Mouse (Mus musculus) intestine, postnatal 0 days (tissue): ENCODE data around the gene Ndufs6. TPM values are rescaled to one million over a fixed set of nuclear protein-coding genes. Genes with fewer than 3 reads are reported as not detected.

Experiments
- ATAC-seq: fragments of 200-750 bp; cut with Nextera tagmentation; 2 replicates; pipeline ENCODE4 v1.8.0; 2017; ENCODE audit warnings: mild to moderate bottlenecking, moderate TSS enrichment, moderate library complexity
- H3K27ac ChIP-seq: fragments of 300-500 bp; sonication (generic); 2 replicates; pipeline ENCODE4 v1.5.1; 2014; ENCODE audit warnings: mild to moderate bottlenecking, low read depth, low read length, moderate library complexity
- H3K27me3 ChIP-seq: fragments of 300-500 bp; sonication (generic); replicated peaks from 2 replicates; pipeline ENCODE4 v1.6.1; 2014; ENCODE audit warnings: low read length, mixed read lengths; ENCODE audit not compliant: control insufficient read depth, insufficient read depth
- H3K36me3 ChIP-seq: fragments of 300-500 bp; sonication (generic); 2 replicates; pipeline ENCODE4 v1.6.1; 2014; ENCODE audit warnings: mild to moderate bottlenecking, moderate library complexity; ENCODE audit not compliant: control insufficient read depth, insufficient read depth
- H3K4me1 ChIP-seq: fragments of 300-500 bp; sonication (generic); replicated peaks from 2 replicates; pipeline ENCODE4 v1.6.1; 2014; ENCODE audit warnings: antibody characterized with exemption, low read length, mixed read lengths; ENCODE audit not compliant: control insufficient read depth, insufficient read depth
- H3K4me2 ChIP-seq: fragments of 300-500 bp; sonication (generic); replicated peaks from 2 replicates; pipeline ENCODE4 v1.6.1; 2014; ENCODE audit warnings: low read depth, mild to moderate bottlenecking, moderate library complexity
- H3K4me3 ChIP-seq: fragments of 300-500 bp; sonication (generic); 2 replicates; pipeline ENCODE4 v1.5.1; 2014; ENCODE audit warnings: low read depth, low read length
- H3K9ac ChIP-seq: fragments of 300-500 bp; sonication (generic); 2 replicates; pipeline ENCODE4 v1.6.1; 2014; ENCODE audit warnings: mild to moderate bottlenecking, low read depth, low read length
- H3K9me3 ChIP-seq: fragments of 300-500 bp; sonication (generic); 2 replicates; pipeline ENCODE4 v1.6.1; 2016; ENCODE audit warnings: mixed run types; ENCODE audit not compliant: control insufficient read depth
- CTCF ChIP-seq: sonication (generic); IDR thresholded peaks from 2 replicates; pipeline ENCODE4 v1.5.1; 2016; ENCODE audit warnings: low read depth, mild to moderate bottlenecking, control low read depth, antibody characterized with exemption, moderate library complexity
- WGBS: fragments of 180-500 bp; shearing (Covaris S2); extraction: QIAGEN DNeasy Blood & Tissue Kit; methylation state at CpG from one replicate; pipeline ENCODE4 v1.1.7; 2014; 5-methylcytosine and 5-hydroxymethylcytosine counted together
- polyA plus RNA-seq: library from polyadenylated mRNA; unstranded; fragments of >200 nt; fragmentation: Nextera tagmentation; extraction: Ambion mirVana; gene quantifications from 2 replicates; pipeline ENCODE4 v1.2.1, GENCODE M21; 2015

Ndufs6 gene
- polyA plus RNA-seq, 1 experiment from 2014 or later = 577 TPM

GRCm38 (mm10) chr13:73277797-73278196 lies 50.5 kb downstream of the Ndufs6 start:
- H3K9me3 ChIP-seq = no peaks in the 10 kb centered on the region
- no peak for TF ChIP-seq CTCF
- H3K4me2 ChIP-seq = no peak overlapping the region
- peaks cover 12% of the 10 kb centered on the region for H3K27me3 ChIP-seq
- no peak overlapping the region for H3K4me3 ChIP-seq
- no peak overlapping the region for H3K27ac ChIP-seq
- H3K4me1 ChIP-seq = no peaks in the 10 kb centered on the region
- H3K36me3 ChIP-seq = no peaks in the 10 kb centered on the region
- H3K9ac ChIP-seq = no peak overlapping the region
- WGBS = 23% methylated on average over 1 of the region's 1 CpGs
- no peak for ATAC-seq

- no peak for TF ChIP-seq CTCF
- 72% methylated on average over 6 of the region's 6 CpGs for WGBS
- H3K9me3 ChIP-seq = no peaks in the 10 kb centered on the region
- H3K4me1 ChIP-seq = no peaks in the 10 kb centered on the region
- ATAC-seq = no peak
- H3K4me3 ChIP-seq = no peak overlapping the region
- no peak overlapping the region for H3K4me2 ChIP-seq
- no peak overlapping the region for H3K9ac ChIP-seq
- H3K27me3 ChIP-seq = peaks cover 16% of the 10 kb centered on the region
- no peaks in the 10 kb centered on the region for H3K36me3 ChIP-seq
- no peak overlapping the region for H3K27ac ChIP-seq
Observed at GRCm38 (mm10) chr13:73277361-73277760, 51.0 kb downstream of the Ndufs6 start.

GRCm38 (mm10) chr13:73273536-73273935 lies 54.8 kb downstream of the Ndufs6 start:
- Histone ChIP-seq H3K27me3 (peaks cover 54% of the 10 kb centered on the region), H3K4me1 (0 out of 2 replicates have a peak, but pooled peaks cover 6% of the 10 kb centered on the region), H3K4me3 (no peak overlapping the region), H3K4me2 (no peak overlapping the region), H3K9ac (no peak overlapping the region), H3K27ac (no peak overlapping the region), H3K9me3 (no peaks in the 10 kb centered on the region), H3K36me3 (no peaks in the 10 kb centered on the region)
- 54% methylated on average over 1 of the region's 1 CpGs for WGBS
- no peak for ATAC-seq
- TF ChIP-seq CTCF = no peak

GRCm38 (mm10) chr13:73272794-73273282 lies 55.5 kb downstream of the Ndufs6 start:
- H3K36me3 ChIP-seq = no peaks in the 10 kb centered on the region
- no peak for TF ChIP-seq CTCF
- ATAC-seq = no peak
- no peak overlapping the region for H3K9ac ChIP-seq
- no peaks in the 10 kb centered on the region for H3K9me3 ChIP-seq
- H3K4me1 ChIP-seq = 0 out of 2 replicates have a peak, but pooled peaks cover 6% of the 10 kb centered on the region
- H3K27me3 ChIP-seq = peaks cover 60% of the 10 kb centered on the region
- no peak overlapping the region for H3K4me3 ChIP-seq
- no peak overlapping the region for H3K27ac ChIP-seq
- no peak overlapping the region for H3K4me2 ChIP-seq

- no peak for ATAC-seq
- no peak overlapping the region for H3K27ac ChIP-seq
- H3K36me3 ChIP-seq = no peaks in the 10 kb centered on the region
- no peak for TF ChIP-seq CTCF
- 0 out of 2 replicates have a peak, but pooled peaks cover 6% of the 10 kb centered on the region for H3K4me1 ChIP-seq
- H3K9ac ChIP-seq = no peak overlapping the region
- H3K4me3 ChIP-seq = peak overlapping the region; percentile 33
- H3K9me3 ChIP-seq = no peaks in the 10 kb centered on the region
- H3K4me2 ChIP-seq = peak overlapping the region; percentile 66
- 3% methylated on average over 53 of the region's 53 CpGs for WGBS
- peaks cover 71% of the 10 kb centered on the region for H3K27me3 ChIP-seq
Observed at GRCm38 (mm10) chr13:73271336-73272242, 56.8 kb downstream of the Ndufs6 start.

GRCm38 (mm10) chr13:73270451-73271081 lies 57.8 kb downstream of the Ndufs6 start:
- Histone ChIP-seq H3K4me1 (0 out of 2 replicates have a peak, but pooled peaks cover 6% of the 10 kb centered on the region), H3K36me3 (no peaks in the 10 kb centered on the region), H3K27ac (no peak overlapping the region), H3K4me2 (peak overlapping the region; percentile 66), H3K9ac (no peak overlapping the region), H3K4me3 (peak overlapping the region; percentile 33), H3K27me3 (peaks cover 78% of the 10 kb centered on the region), H3K9me3 (no peaks in the 10 kb centered on the region)
- WGBS = 11% methylated on average over 22 of the region's 22 CpGs
- ATAC-seq = no peak
- TF ChIP-seq CTCF = no peak
